Mouse (Mus musculus): ENCODE data around the gene Wdr11. TPM values are rescaled to one million over a fixed set of nuclear protein-coding genes. Genes with fewer than 3 reads are reported as not detected.

Wdr11 gene
- polyA plus RNA-seq, 1 experiment from 2014 or later, result 37.1 TPM

- ATAC-seq (ENCODE audit: low read depth), result no peak
- WGBS, result 79% methylated on average over 9 of the region's 9 CpGs
- no peak overlapping the region for H3K4me2 ChIP-seq (ENCODE audit: low read depth, low read length)
- H3K4me1 ChIP-seq (ENCODE audit: control insufficient read depth, insufficient read depth, low read length), result peaks cover 11% of the 10 kb centered on the region; the same call in 1 of the 2 replicates
- H3K4me3 ChIP-seq (ENCODE audit: low read depth, low read length), result no peak overlapping the region
- no peaks in the 10 kb centered on the region for H3K27me3 ChIP-seq (ENCODE audit: control insufficient read depth, insufficient read depth, low read length)
- no peaks in the 10 kb centered on the region for H3K36me3 ChIP-seq (ENCODE audit: control insufficient read depth, insufficient read depth, low read length)
- H3K9ac ChIP-seq (replicated peaks; ENCODE audit: low read depth, low read length), result no peak overlapping the region
- no peaks in the 10 kb centered on the region for H3K9me3 ChIP-seq (ENCODE audit: control insufficient read depth, low read length)
- no peak overlapping the region for H3K27ac ChIP-seq (ENCODE audit: low read depth, low read length)
These were observed 68.9 kb downstream of the Wdr11 start for GRCm38 (mm10) chr7:129660546-129660945.

GRCm38 (mm10) chr7:129662051-129662789, 70.6 kb downstream of the Wdr11 start:
- Histone ChIP-seq H3K4me1 (ENCODE audit: control insufficient read depth, insufficient read depth, low read length) (peaks cover 11% of the 10 kb centered on the region; the same call in 1 of the 2 replicates), H3K36me3 (ENCODE audit: control insufficient read depth, insufficient read depth, low read length) (no peaks in the 10 kb centered on the region), H3K4me2 (ENCODE audit: low read depth, low read length) (no peak overlapping the region), H3K9ac (replicated peaks; ENCODE audit: low read depth, low read length) (no peak overlapping the region), H3K4me3 (ENCODE audit: low read depth, low read length) (no peak overlapping the region), H3K27ac (ENCODE audit: low read depth, low read length) (no peak overlapping the region), H3K9me3 (ENCODE audit: control insufficient read depth, low read length) (no peaks in the 10 kb centered on the region), H3K27me3 (ENCODE audit: control insufficient read depth, insufficient read depth, low read length) (no peaks in the 10 kb centered on the region; the same call in none of the 2 replicates)
- WGBS, result 40% methylated on average over 16 of the region's 16 CpGs
- ATAC-seq (ENCODE audit: low read depth), result no peak

- no peaks in the 10 kb centered on the region for H3K9me3 ChIP-seq (ENCODE audit: control insufficient read depth, low read length)
- no peak overlapping the region for H3K27ac ChIP-seq (ENCODE audit: low read depth, low read length)
- peak; percentile 66; the same call in 1 of the 2 replicates for ATAC-seq (ENCODE audit: low read depth)
- no peak overlapping the region for H3K4me3 ChIP-seq (ENCODE audit: low read depth, low read length)
- H3K4me1 ChIP-seq (ENCODE audit: control insufficient read depth, insufficient read depth, low read length), result peaks cover 11% of the 10 kb centered on the region; the same call in 1 of the 2 replicates
- no peak overlapping the region for H3K9ac ChIP-seq (replicated peaks; ENCODE audit: low read depth, low read length)
- WGBS, result 21% methylated on average over 11 of the region's 12 CpGs
- no peaks in the 10 kb centered on the region; the same call in none of the 2 replicates for H3K27me3 ChIP-seq (ENCODE audit: control insufficient read depth, insufficient read depth, low read length)
- H3K36me3 ChIP-seq (ENCODE audit: control insufficient read depth, insufficient read depth, low read length), result no peaks in the 10 kb centered on the region
- no peak overlapping the region for H3K4me2 ChIP-seq (ENCODE audit: low read depth, low read length)
These were observed 72.3 kb downstream of the Wdr11 start for GRCm38 (mm10) chr7:129663781-129664505.

- Histone ChIP-seq H3K36me3 (ENCODE audit: control insufficient read depth, insufficient read depth, low read length) (no peaks in the 10 kb centered on the region), H3K9me3 (ENCODE audit: control insufficient read depth, low read length) (no peaks in the 10 kb centered on the region), H3K4me1 (ENCODE audit: control insufficient read depth, insufficient read depth, low read length) (peaks cover 11% of the 10 kb centered on the region; the same call in 1 of the 2 replicates), H3K4me2 (ENCODE audit: low read depth, low read length) (no peak overlapping the region), H3K27ac (ENCODE audit: low read depth, low read length) (no peak overlapping the region), H3K9ac (replicated peaks; ENCODE audit: low read depth, low read length) (no peak overlapping the region), H3K27me3 (ENCODE audit: control insufficient read depth, insufficient read depth, low read length) (no peaks in the 10 kb centered on the region; the same call in none of the 2 replicates), H3K4me3 (ENCODE audit: low read depth, low read length) (no peak overlapping the region)
- no peak for ATAC-seq (ENCODE audit: low read depth)
- 79% methylated on average over 3 of the region's 3 CpGs for WGBS
These were observed 73.7 kb downstream of the Wdr11 start for GRCm38 (mm10) chr7:129665411-129665810.

- H3K9ac ChIP-seq (replicated peaks; ENCODE audit: low read depth, low read length), result no peak overlapping the region
- H3K4me1 ChIP-seq (ENCODE audit: control insufficient read depth, insufficient read depth, low read length), result peaks cover 11% of the 10 kb centered on the region; the same call in 1 of the 2 replicates
- no peak overlapping the region for H3K4me3 ChIP-seq (ENCODE audit: low read depth, low read length)
- 88% methylated on average over 6 of the region's 6 CpGs for WGBS
- no peaks in the 10 kb centered on the region for H3K36me3 ChIP-seq (ENCODE audit: control insufficient read depth, insufficient read depth, low read length)
- no peaks in the 10 kb centered on the region; the same call in none of the 2 replicates for H3K27me3 ChIP-seq (ENCODE audit: control insufficient read depth, insufficient read depth, low read length)
- no peak for ATAC-seq (ENCODE audit: low read depth)
- H3K9me3 ChIP-seq (ENCODE audit: control insufficient read depth, low read length), result no peaks in the 10 kb centered on the region
- H3K4me2 ChIP-seq (ENCODE audit: low read depth, low read length), result no peak overlapping the region
- H3K27ac ChIP-seq (ENCODE audit: low read depth, low read length), result no peak overlapping the region
These were observed 74.3 kb downstream of the Wdr11 start for GRCm38 (mm10) chr7:129665921-129666320.

GRCm38 (mm10) chr7:129666526-129666925, 74.9 kb downstream of the Wdr11 start:
- H3K27ac ChIP-seq (ENCODE audit: low read depth, low read length), result no peak overlapping the region

GRCm38 (mm10) chr7:129670280-129670679, 78.6 kb downstream of the Wdr11 start:
- Histone ChIP-seq H3K9ac (replicated peaks; ENCODE audit: low read depth, low read length) (no peak overlapping the region), H3K36me3 (ENCODE audit: control insufficient read depth, insufficient read depth, low read length) (no peaks in the 10 kb centered on the region), H3K4me3 (ENCODE audit: low read depth, low read length) (no peak overlapping the region), H3K4me2 (ENCODE audit: low read depth, low read length) (no peak overlapping the region), H3K9me3 (ENCODE audit: control insufficient read depth, low read length) (no peaks in the 10 kb centered on the region), H3K4me1 (ENCODE audit: control insufficient read depth, insufficient read depth, low read length) (no peaks in the 10 kb centered on the region; the same call in 1 of the 2 replicates), H3K27ac (ENCODE audit: low read depth, low read length) (no peak overlapping the region), H3K27me3 (ENCODE audit: control insufficient read depth, insufficient read depth, low read length) (no peaks in the 10 kb centered on the region; the same call in none of the 2 replicates)
- 80% methylated on average over 10 of the region's 10 CpGs for WGBS
- ATAC-seq (ENCODE audit: low read depth), result no peak

More at GRCm38 (mm10) chr7:129666526-129666925, 74.9 kb downstream of the Wdr11 start:
- H3K4me1 ChIP-seq (ENCODE audit: control insufficient read depth, insufficient read depth, low read length), result peaks cover 11% of the 10 kb centered on the region; the same call in 1 of the 2 replicates
- H3K9me3 ChIP-seq (ENCODE audit: control insufficient read depth, low read length), result no peaks in the 10 kb centered on the region
- H3K27me3 ChIP-seq (ENCODE audit: control insufficient read depth, insufficient read depth, low read length), result no peaks in the 10 kb centered on the region; the same call in none of the 2 replicates
- no peaks in the 10 kb centered on the region for H3K36me3 ChIP-seq (ENCODE audit: control insufficient read depth, insufficient read depth, low read length)
- H3K9ac ChIP-seq (replicated peaks; ENCODE audit: low read depth, low read length), result no peak overlapping the region
- no peak overlapping the region for H3K4me2 ChIP-seq (ENCODE audit: low read depth, low read length)
- WGBS, result 53% methylated on average over 2 of the region's 2 CpGs
- ATAC-seq (ENCODE audit: low read depth), result no peak
- H3K4me3 ChIP-seq (ENCODE audit: low read depth, low read length), result no peak overlapping the region

- Histone ChIP-seq H3K4me2 (ENCODE audit: low read depth, low read length) (no peak overlapping the region), H3K9me3 (ENCODE audit: control insufficient read depth, low read length) (no peaks in the 10 kb centered on the region), H3K4me1 (ENCODE audit: control insufficient read depth, insufficient read depth, low read length) (no peaks in the 10 kb centered on the region; the same call in 1 of the 2 replicates), H3K9ac (replicated peaks; ENCODE audit: low read depth, low read length) (no peak overlapping the region), H3K4me3 (ENCODE audit: low read depth, low read length) (no peak overlapping the region), H3K36me3 (ENCODE audit: control insufficient read depth, insufficient read depth, low read length) (no peaks in the 10 kb centered on the region), H3K27me3 (ENCODE audit: control insufficient read depth, insufficient read depth, low read length) (no peaks in the 10 kb centered on the region), H3K27ac (ENCODE audit: low read depth, low read length) (no peak overlapping the region)
- WGBS, result 76% methylated on average over 18 of the region's 18 CpGs
- no peak for ATAC-seq (ENCODE audit: low read depth)
These were observed 80.3 kb downstream of the Wdr11 start for GRCm38 (mm10) chr7:129671675-129672651.

All from neural tube, embryonic 14.5 days (tissue).